In the genomic region with DNA sequence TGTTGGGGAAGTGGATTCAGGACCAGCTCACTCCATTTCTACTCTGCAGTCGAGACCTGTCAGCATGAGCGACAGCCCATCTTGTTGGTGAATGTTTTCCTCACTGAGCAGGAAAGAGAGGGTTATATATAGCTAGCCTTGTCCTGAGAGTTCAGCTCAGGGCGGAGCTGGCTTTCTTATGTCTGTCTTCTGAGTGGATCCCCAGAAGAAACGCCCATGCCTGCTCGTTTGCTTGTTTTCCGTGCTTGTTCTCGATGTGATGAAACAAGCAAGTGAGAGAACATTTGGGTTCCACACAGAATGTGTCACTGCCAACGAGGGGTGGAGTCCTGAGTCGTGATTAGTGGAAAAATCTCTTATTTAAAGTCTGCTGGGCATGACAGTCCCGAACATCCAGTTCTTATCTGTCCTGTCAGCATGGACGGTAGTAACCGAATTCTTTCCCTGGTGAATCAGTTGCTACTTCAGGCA, we compare ENCODE assay signal across 15 mouse cellular contexts. TPM values are rescaled to one million over a fixed set of nuclear protein-coding genes. Genes with fewer than 3 reads are reported as not detected.
A peak's percentile ranks its signal among the peaks of the same experiment; 100 is the strongest.
DNase-seq lines count a peak whose midpoint lies in the region; ATAC-seq lines count a peak whose summit lies in the region.
"Had no signal": no experiment of that assay in that cellular context is flagged by ENCODE, and none has a peak within 500 bp of the region (broad histone marks: within the 10 kb centered on the region; RNA-seq: fewer than 3 reads in every experiment).

No protein-coding gene starts in this region.

- no peak overlapping the region for H3K4me3 ChIP-seq in kidney, embryonic 15.5 days (replicated peaks)
- H3K4me3 ChIP-seq in kidney, embryonic 16.5 days (ENCODE audit: low read length): no peak overlapping the region
- no peak overlapping the region for H3K4me3 ChIP-seq in hindbrain, embryonic 13.5 days
- H3K4me3 ChIP-seq: erythroblast, embryonic 14.5 days had no signal

- DNase-seq in heart, adult 18-20 months: peak; percentile 86 to 90
- peak; percentile 69 for DNase-seq in heart, postnatal 25 days (ENCODE audit: low spot score)
- peak; percentile 80 for DNase-seq in lung, postnatal 36 days
- no peak for DNase-seq in left cerebral cortex, adult 9 months (ENCODE audit: low spot score in 2 of 2)
- DNase-seq in frontal cortex, postnatal 14 days (ENCODE audit: low spot score in 2 of 2): no peak
- DNase-seq: lung, embryonic 14.5 days; spleen, adult 18-20 months; thymus, postnatal 25 days had no signal

- H3K4me1 ChIP-seq in kidney, embryonic 15.5 days: no peaks in the 10 kb centered on the region
- H3K4me1 ChIP-seq in kidney, embryonic 16.5 days (ENCODE audit: insufficient read depth, low read length): no peaks in the 10 kb centered on the region
- H3K4me1 ChIP-seq in hindbrain, embryonic 13.5 days (replicated peaks): no peaks in the 10 kb centered on the region

- intact Hi-C loops in heart, postnatal 25 days (cut with DNase I): no loop called here

- H3K4me2 ChIP-seq in kidney, embryonic 15.5 days: no peak overlapping the region
- no peak overlapping the region for H3K4me2 ChIP-seq in kidney, embryonic 16.5 days (replicated peaks; ENCODE audit: low read depth, low read length)
- no peak overlapping the region for H3K4me2 ChIP-seq in hindbrain, embryonic 13.5 days
- H3K4me2 ChIP-seq: hindbrain, embryonic 14.5 days; lung, embryonic 14.5 days had no signal

- no peaks in the 10 kb centered on the region for H3K9me3 ChIP-seq in kidney, embryonic 15.5 days (replicated peaks)
- H3K9me3 ChIP-seq in kidney, embryonic 16.5 days (ENCODE audit: low read length): no peaks in the 10 kb centered on the region
- H3K9me3 ChIP-seq in hindbrain, embryonic 13.5 days: no peaks in the 10 kb centered on the region

- 74% methylated on average over 12 of the region's 12 CpGs for WGBS in kidney, embryonic 15.5 days
- 72% methylated on average over 12 of the region's 12 CpGs for WGBS in kidney, embryonic 16.5 days
- 84% methylated on average over 12 of the region's 12 CpGs for WGBS in hindbrain, embryonic 13.5 days

- ATAC-seq in kidney, embryonic 15.5 days (replicated peaks; ENCODE audit: low FRiP score): no peak
- ATAC-seq in kidney, embryonic 16.5 days (ENCODE audit: low FRiP score, low TSS enrichment): no peak
- no peak for ATAC-seq in hindbrain, embryonic 13.5 days (ENCODE audit: low FRiP score)

- no peak overlapping the region for H3K9ac ChIP-seq in kidney, embryonic 15.5 days
- no peak overlapping the region for H3K9ac ChIP-seq in kidney, embryonic 16.5 days (replicated peaks; ENCODE audit: low read length)
- H3K9ac ChIP-seq in hindbrain, embryonic 13.5 days: no peak overlapping the region
- H3K9ac ChIP-seq: hindbrain, embryonic 14.5 days; lung, embryonic 14.5 days had no signal

- H3K36me3 ChIP-seq in kidney, embryonic 15.5 days: peaks cover 70% of the 10 kb centered on the region
- H3K36me3 ChIP-seq in kidney, embryonic 16.5 days (ENCODE audit: insufficient read depth, low read length): peaks cover 55% of the 10 kb centered on the region
- H3K36me3 ChIP-seq in hindbrain, embryonic 13.5 days: peaks cover 74% of the 10 kb centered on the region

- 0 out of 2 replicates have a peak overlapping the region, but pooled peaks have one; percentile 18 for H3K27ac ChIP-seq in kidney, embryonic 15.5 days
- H3K27ac ChIP-seq in kidney, embryonic 16.5 days (ENCODE audit: low read length): no peak overlapping the region
- no peak overlapping the region for H3K27ac ChIP-seq in hindbrain, embryonic 13.5 days
- H3K27ac ChIP-seq: hindbrain, embryonic 14.5 days had no signal

- no peaks in the 10 kb centered on the region for H3K27me3 ChIP-seq in kidney, embryonic 15.5 days
- H3K27me3 ChIP-seq in kidney, embryonic 16.5 days (ENCODE audit: insufficient read depth, low read length): no peaks in the 10 kb centered on the region
- no peaks in the 10 kb centered on the region for H3K27me3 ChIP-seq in hindbrain, embryonic 13.5 days

RNA-seq across cellular contexts. Expression of a gene that starts 31.6 kb away (rescaled TPM):
- 32.7 and 67.5 TPM in 2 replicates for polyA plus RNA-seq in kidney, embryonic 15.5 days (2015; fragmentation: Nextera tagmentation; extraction: Ambion mirVana)
- polyA plus RNA-seq in kidney, embryonic 16.5 days (2015; fragmentation: Nextera tagmentation; extraction: Ambion mirVana): 13.6 and 19.3 TPM in 2 replicates
- total RNA-seq in heart, adult 18-20 months (2021): not detected
- total RNA-seq in heart, postnatal 25 days (2021): not detected
- 3.3 and 3.7 TPM in 2 replicates for polyA plus RNA-seq in hindbrain, embryonic 13.5 days (2015; fragmentation: Nextera tagmentation; extraction: Ambion mirVana)
- total RNA-seq: layer of hippocampus, postnatal 36 days had no signal

RNA-seq across cellular contexts. Expression of a gene that starts 38.7 kb away (rescaled TPM):
- polyA plus RNA-seq in kidney, embryonic 15.5 days (2015; fragmentation: Nextera tagmentation; extraction: Ambion mirVana): 0.93 TPM in 1 of 2 replicates, not detected in the other
- polyA plus RNA-seq in kidney, embryonic 16.5 days (2015; fragmentation: Nextera tagmentation; extraction: Ambion mirVana): 0.76 and 0.82 TPM in 2 replicates
- total RNA-seq in heart, adult 18-20 months (2021): 1 to 10 TPM in 1 of 2 experiments, not detected in 1; 1.2 TPM
- not detected for total RNA-seq in heart, postnatal 25 days (2021)
- polyA plus RNA-seq in hindbrain, embryonic 13.5 days (2015; fragmentation: Nextera tagmentation; extraction: Ambion mirVana): not detected in 2 replicates
- polyA plus RNA-seq: erythroblast, embryonic 14.5 days; hindbrain, embryonic 14.5 days; lung, embryonic 14.5 days; neural tube, embryonic 11.5 days had no signal

RNA-seq across cellular contexts. Expression of a gene that starts 43.8 kb away (rescaled TPM):
- not detected in 2 replicates for polyA plus RNA-seq in kidney, embryonic 15.5 days (2015; fragmentation: Nextera tagmentation; extraction: Ambion mirVana)
- polyA plus RNA-seq in kidney, embryonic 16.5 days (2015; fragmentation: Nextera tagmentation; extraction: Ambion mirVana): 0.25 TPM in 1 of 2 replicates, not detected in the other
- not detected for total RNA-seq in heart, adult 18-20 months (2021)
- total RNA-seq in heart, postnatal 25 days (2021): not detected
- polyA plus RNA-seq in hindbrain, embryonic 13.5 days (2015; fragmentation: Nextera tagmentation; extraction: Ambion mirVana): not detected in 2 replicates
- total RNA-seq: layer of hippocampus, postnatal 36 days had no signal
- polyA plus RNA-seq: erythroblast, embryonic 14.5 days; hindbrain, embryonic 14.5 days; lung, embryonic 14.5 days; neural tube, embryonic 11.5 days had no signal

Comparison
In these comparisons a context has a peak if more than half of its experiments do, and no peak if none do; other contexts are left out.
1. DNase-seq: peak in heart, adult 18-20 months (2 of 2), heart, postnatal 25 days (single experiment) and lung, postnatal 36 days (single experiment); none in left cerebral cortex, adult 9 months (0 of 2) and frontal cortex, postnatal 14 days (0 of 2).